Mouse (Mus musculus) neural tube, embryonic 14.5 days (tissue): ENCODE measurements at regions not wholly inside any gene's neighbourhood (a gene's known extent, or its start where the extent isn't known, plus 50 kb on each side); places are given as distances from the start of the nearest gene placed in this dataset.
A peak's percentile ranks its signal among the peaks of the same experiment; 100 is the strongest.

Source experiments
- ATAC-seq: fragments of 200-750 bp; cut with Nextera tagmentation; 2 replicates; pipeline ENCODE4 v1.8.0; 2017; ENCODE audit warnings: low read depth, mild to moderate bottlenecking, moderate TSS enrichment, moderate library complexity
- H3K27ac ChIP-seq: fragments of 300-500 bp; sonication (generic); 2 replicates; pipeline ENCODE4 v1.5.1; 2014; ENCODE audit warnings: low read depth, mild to moderate bottlenecking, control low read depth, low read length, moderate library complexity, mixed read lengths
- H3K27me3 ChIP-seq: fragments of 300-500 bp; sonication (generic); 2 replicates; pipeline ENCODE4 v1.6.1; 2014; ENCODE audit warnings: low read length; ENCODE audit not compliant: control insufficient read depth, insufficient read depth
- H3K36me3 ChIP-seq: fragments of 300-500 bp; sonication (generic); 2 replicates; pipeline ENCODE4 v1.6.1; 2014; ENCODE audit warnings: low read length, mixed read lengths; ENCODE audit not compliant: control insufficient read depth, insufficient read depth
- H3K4me1 ChIP-seq: fragments of 300-500 bp; sonication (generic); 2 replicates; pipeline ENCODE4 v1.6.1; 2014; ENCODE audit warnings: low read length; ENCODE audit not compliant: control insufficient read depth, insufficient read depth
- H3K4me2 ChIP-seq: fragments of 300-500 bp; sonication (generic); 2 replicates; pipeline ENCODE4 v1.6.1; 2014; ENCODE audit warnings: mild to moderate bottlenecking, low read depth, low read length, control low read depth
- H3K4me3 ChIP-seq: fragments of 300-500 bp; sonication (generic); 2 replicates; pipeline ENCODE4 v1.5.1; 2014; ENCODE audit warnings: low read depth, low read length, control low read depth, mixed read lengths
- H3K9ac ChIP-seq: fragments of 300-500 bp; sonication (generic); replicated peaks from 2 replicates; pipeline ENCODE4 v1.6.1; 2014; ENCODE audit warnings: low read depth, mild to moderate bottlenecking, control low read depth, low read length, mixed read lengths
- H3K9me3 ChIP-seq: fragments of 300-500 bp; sonication (generic); 2 replicates; pipeline ENCODE4 v1.6.1; 2016; ENCODE audit warnings: low read length; ENCODE audit not compliant: control insufficient read depth
- WGBS: fragments of 180-500 bp; shearing (Covaris S2); extraction: QIAGEN DNeasy Blood & Tissue Kit; methylation state at CpG from one replicate; pipeline ENCODE4 v1.1.7; 2014; 5-methylcytosine and 5-hydroxymethylcytosine counted together

GRCm38 (mm10) chr3:136611682-136612081 is 58.2 kb upstream of the Ppp3ca start:
- no peak overlapping the region for H3K4me2 ChIP-seq
- WGBS, result 84% methylated on average over 4 of the region's 4 CpGs
- no peak overlapping the region for H3K9ac ChIP-seq
- H3K27ac ChIP-seq, result no peak overlapping the region
- H3K9me3 ChIP-seq, result no peaks in the 10 kb centered on the region
- H3K36me3 ChIP-seq, result no peaks in the 10 kb centered on the region
- peaks cover 5% of the 10 kb centered on the region; the same call in 1 of the 2 replicates for H3K4me1 ChIP-seq
- H3K27me3 ChIP-seq, result no peaks in the 10 kb centered on the region
- no peak for ATAC-seq
- H3K4me3 ChIP-seq, result no peak overlapping the region

DNA sequence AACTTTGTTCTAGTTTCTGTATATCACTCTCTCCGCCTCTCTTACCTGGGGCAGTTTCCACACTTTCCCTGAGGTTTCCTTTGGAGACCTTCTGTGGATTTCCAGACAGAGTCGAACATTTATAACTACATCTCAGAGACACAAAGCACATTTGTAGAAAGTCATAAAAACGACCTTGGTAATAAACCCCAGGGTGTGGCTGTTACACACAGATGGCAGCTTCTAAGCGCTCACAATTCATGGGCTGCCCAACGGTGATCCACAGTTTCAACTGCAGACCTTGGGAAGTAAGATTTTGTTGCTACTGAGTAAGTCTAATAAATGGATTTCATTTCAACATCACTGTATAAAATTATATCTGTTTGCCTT is 59.4 kb upstream of the Ppp3ca start:
- Histone ChIP-seq H3K27ac (no peak overlapping the region; the same call in 1 of the 2 replicates), H3K9ac (no peak overlapping the region), H3K27me3 (no peaks in the 10 kb centered on the region), H3K4me1 (peaks cover 5% of the 10 kb centered on the region; the same call in 1 of the 2 replicates), H3K36me3 (no peaks in the 10 kb centered on the region), H3K9me3 (no peaks in the 10 kb centered on the region), H3K4me3 (no peak overlapping the region), H3K4me2 (no peak overlapping the region)
- no peak for ATAC-seq
- 26% methylated on average over 5 of the region's 5 CpGs for WGBS

- peak overlapping the region; percentile 11; the same call in 1 of the 2 replicates for H3K4me2 ChIP-seq
- whole genome bisulfite sequencing, result 6% methylated on average over 6 of the region's 6 CpGs
- peak; percentile 41; the same call in 1 of the 2 replicates for ATAC-seq
- H3K9me3 ChIP-seq, result no peaks in the 10 kb centered on the region
- no peaks in the 10 kb centered on the region for H3K27me3 ChIP-seq
- H3K4me1 ChIP-seq, result peaks cover 5% of the 10 kb centered on the region; the same call in 1 of the 2 replicates
- H3K9ac ChIP-seq, result no peak overlapping the region
- no peaks in the 10 kb centered on the region for H3K36me3 ChIP-seq
- H3K27ac ChIP-seq, result no peak overlapping the region; the same call in 1 of the 2 replicates
- H3K4me3 ChIP-seq, result no peak overlapping the region
These were observed 59.9 kb upstream of the Ppp3ca start for GRCm38 (mm10) chr3:136609855-136610555.

DNA sequence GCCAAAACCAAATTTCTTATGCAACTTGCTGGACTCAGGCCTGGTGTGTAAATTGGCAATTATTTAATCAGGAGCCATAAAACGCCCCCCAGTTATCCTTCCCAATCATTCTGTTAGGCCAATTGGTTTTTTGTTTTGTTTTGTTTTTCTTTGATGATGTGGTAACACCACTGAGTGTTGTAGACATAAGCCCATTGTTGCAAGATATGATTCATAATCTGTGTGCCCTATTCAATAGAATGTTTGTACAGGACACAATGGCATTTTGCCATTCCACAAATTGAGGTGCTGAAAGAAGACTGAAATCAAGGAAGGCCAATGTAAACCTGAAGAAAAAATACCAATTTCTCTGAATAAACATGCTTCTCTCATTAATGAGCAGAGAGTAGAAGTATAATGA is 68.2 kb upstream of the Ppp3ca start:
- Histone ChIP-seq H3K9ac (no peak overlapping the region), H3K4me2 (no peak overlapping the region), H3K36me3 (no peaks in the 10 kb centered on the region), H3K4me3 (no peak overlapping the region), H3K4me1 (no peaks in the 10 kb centered on the region), H3K27me3 (no peaks in the 10 kb centered on the region), H3K9me3 (no peaks in the 10 kb centered on the region), H3K27ac (no peak overlapping the region)
- 83% methylated on average over 1 of the region's 1 CpGs for WGBS
- ATAC-seq, result no peak

DNA sequence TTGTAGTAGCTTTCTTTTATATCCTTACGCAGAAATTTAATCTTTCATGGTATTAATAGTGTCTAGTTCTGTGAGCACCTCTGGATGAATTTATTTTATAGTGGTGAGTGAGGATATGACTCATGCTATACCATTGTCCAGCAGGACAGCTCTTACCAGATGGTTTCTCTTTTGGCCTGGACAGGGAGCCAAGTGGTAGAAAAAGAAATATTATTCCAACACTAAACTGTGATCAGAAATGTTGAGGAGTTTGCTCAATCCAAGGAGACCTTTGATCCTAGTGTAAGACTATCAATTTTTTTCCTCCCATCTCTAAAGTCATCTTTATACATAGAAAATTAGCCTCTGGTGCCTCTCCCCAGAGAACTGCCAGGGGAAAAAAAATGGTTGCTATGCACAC is 86.0 kb upstream of the Ppp3ca start:
- Histone ChIP-seq H3K36me3 (no peaks in the 10 kb centered on the region), H3K27me3 (no peaks in the 10 kb centered on the region), H3K9ac (no peak overlapping the region), H3K4me3 (no peak overlapping the region), H3K4me2 (no peak overlapping the region), H3K9me3 (no peaks in the 10 kb centered on the region), H3K27ac (no peak overlapping the region), H3K4me1 (no peaks in the 10 kb centered on the region)
- no peak for ATAC-seq
- WGBS, result 100% methylated on average over 1 of the region's 1 CpGs

DNA sequence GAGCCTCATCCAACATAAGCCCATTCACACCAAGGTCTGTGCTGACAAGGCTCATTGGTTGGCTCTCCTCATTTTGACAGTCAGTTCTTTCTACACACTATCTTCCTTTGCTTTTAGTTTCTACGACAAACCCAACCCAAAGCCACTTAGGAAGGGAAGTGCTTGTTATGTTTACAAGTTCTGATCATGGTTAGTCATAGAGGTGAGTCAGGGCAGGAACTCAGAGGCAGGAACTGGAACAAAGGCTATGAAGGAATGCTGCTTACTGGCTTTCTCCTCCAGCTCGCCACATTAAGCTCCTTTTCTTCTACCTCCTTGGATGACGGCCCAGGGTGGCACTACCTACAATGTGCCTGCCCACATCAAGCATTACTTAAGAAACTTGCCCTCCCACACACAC is 91.9 kb upstream of the Ppp3ca start:
- no peak overlapping the region for H3K9ac ChIP-seq

GRCm38 (mm10) chr3:136570517-136570916 is 99.4 kb upstream of the Ppp3ca start:
- no peak overlapping the region for H3K4me3 ChIP-seq
- H3K9me3 ChIP-seq, result no peaks in the 10 kb centered on the region
- 83% methylated on average over 1 of the region's 1 CpGs for WGBS
- H3K36me3 ChIP-seq, result no peaks in the 10 kb centered on the region
- no peak for ATAC-seq
- no peak overlapping the region for H3K27ac ChIP-seq
- no peaks in the 10 kb centered on the region for H3K4me1 ChIP-seq
- H3K9ac ChIP-seq, result no peak overlapping the region
- H3K27me3 ChIP-seq, result no peaks in the 10 kb centered on the region
- no peak overlapping the region for H3K4me2 ChIP-seq

More for the DNA sequence above, 91.9 kb upstream of the Ppp3ca start:
- Histone ChIP-seq H3K4me3 (no peak overlapping the region), H3K4me1 (no peaks in the 10 kb centered on the region), H3K27me3 (no peaks in the 10 kb centered on the region), H3K9me3 (no peaks in the 10 kb centered on the region), H3K36me3 (no peaks in the 10 kb centered on the region), H3K27ac (no peak overlapping the region), H3K4me2 (no peak overlapping the region)
- ATAC-seq, result no peak
- 81% methylated on average over 3 of the region's 3 CpGs for WGBS

GRCm38 (mm10) chr3:136556488-136556887 is 113.4 kb upstream of the Ppp3ca start:
- no peak for ATAC-seq
- Histone ChIP-seq H3K9ac (no peak overlapping the region), H3K4me3 (no peak overlapping the region), H3K36me3 (no peaks in the 10 kb centered on the region), H3K9me3 (no peaks in the 10 kb centered on the region), H3K4me1 (no peaks in the 10 kb centered on the region), H3K27ac (no peak overlapping the region), H3K27me3 (no peaks in the 10 kb centered on the region), H3K4me2 (no peak overlapping the region)
- WGBS, result 92% methylated on average over 2 of the region's 2 CpGs

- no peak overlapping the region for H3K4me2 ChIP-seq
- H3K9me3 ChIP-seq, result no peaks in the 10 kb centered on the region
- no peaks in the 10 kb centered on the region for H3K27me3 ChIP-seq
- no peak overlapping the region for H3K4me3 ChIP-seq
- no peak overlapping the region for H3K27ac ChIP-seq
- WGBS, result 74% methylated on average over 1 of the region's 1 CpGs
- no peak for ATAC-seq
- no peak overlapping the region for H3K9ac ChIP-seq
- H3K4me1 ChIP-seq, result no peaks in the 10 kb centered on the region
- no peaks in the 10 kb centered on the region for H3K36me3 ChIP-seq
These were observed 120.5 kb upstream of the Ppp3ca start for GRCm38 (mm10) chr3:136549471-136549870.
